Mouse (Mus musculus): ENCODE measurements at regions not wholly inside any gene's neighbourhood (a gene's known extent, or its start where the extent isn't known, plus 50 kb on each side); places are given as distances from the start of the nearest gene placed in this dataset.
"Not testable (repeated sequence)": the region's sequence is repeated elsewhere in the genome, so short reads cannot be mapped to it uniquely, and the experiment has no call there.

DNA sequence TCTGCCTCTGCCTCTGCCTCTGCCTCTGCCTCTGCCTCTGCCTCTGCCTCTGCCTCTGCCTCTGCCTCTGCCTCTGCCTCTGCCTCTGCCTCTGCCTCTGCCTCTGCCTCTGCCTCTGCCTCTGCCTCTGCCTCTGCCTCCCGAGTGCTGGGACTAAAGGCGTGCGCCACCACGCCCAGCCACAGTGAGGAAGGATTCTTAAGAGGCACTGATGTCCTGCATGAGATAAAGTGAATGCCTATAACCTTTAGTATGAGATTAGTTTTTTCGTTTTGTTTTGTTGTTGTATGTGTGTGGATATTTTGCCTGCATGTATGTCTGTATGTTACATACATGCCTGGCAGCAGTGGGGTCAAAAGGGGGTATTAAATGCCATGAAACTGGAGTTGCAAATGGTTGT lies 63.2 kb downstream of the Hlx start:
- 85% methylated on average over 5 of the region's 5 CpGs for WGBS
- not testable (repeated sequence) for ATAC-seq (ENCODE audit: insufficient number of reproducible peaks, insufficient read depth, low FRiP score, low read depth); H3K36me3 ChIP-seq (ENCODE audit: control insufficient read depth, insufficient read depth, low read length); H3K4me3 ChIP-seq (ENCODE audit: low read depth, low read length); H3K4me2 ChIP-seq (replicated peaks; ENCODE audit: low read depth, low read length); H3K4me1 ChIP-seq (ENCODE audit: control insufficient read depth, insufficient read depth, low read length); H3K9ac ChIP-seq (replicated peaks; ENCODE audit: low read depth, low read length); H3K27me3 ChIP-seq (ENCODE audit: control insufficient read depth, insufficient read depth, low read length); H3K9me3 ChIP-seq (ENCODE audit: control insufficient read depth, low read depth, low read length); H3K27ac ChIP-seq (ENCODE audit: low read length)

DNA sequence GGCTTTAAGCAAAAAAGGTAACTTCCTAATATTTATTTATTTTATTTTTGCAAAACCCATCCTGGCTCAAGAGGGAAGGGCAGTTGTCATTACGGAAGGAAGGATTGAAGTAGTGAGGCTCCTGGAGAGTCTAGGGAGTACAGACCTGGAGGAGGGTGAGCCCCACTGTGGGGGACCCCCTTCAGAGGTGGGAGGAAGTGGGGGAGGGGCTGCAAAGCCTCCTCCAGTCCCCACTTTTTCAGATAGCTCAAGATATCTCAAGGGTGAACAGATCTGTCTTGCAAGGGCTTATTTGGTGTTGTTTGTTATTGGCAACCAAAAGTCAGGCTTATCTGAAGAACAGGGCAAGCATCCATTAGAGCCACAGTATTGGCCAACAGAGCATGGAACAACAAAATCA lies 64.0 kb downstream of the Hlx start:
- Histone ChIP-seq H3K4me2 (replicated peaks; ENCODE audit: low read depth, low read length) (no peak overlapping the region), H3K27ac (ENCODE audit: low read length) (no peak overlapping the region), H3K9ac (replicated peaks; ENCODE audit: low read depth, low read length) (no peak overlapping the region), H3K4me3 (ENCODE audit: low read depth, low read length) (no peak overlapping the region), H3K9me3 (ENCODE audit: control insufficient read depth, low read depth, low read length) (no peaks in the 10 kb centered on the region), H3K4me1 (ENCODE audit: control insufficient read depth, insufficient read depth, low read length) (no peaks in the 10 kb centered on the region), H3K27me3 (ENCODE audit: control insufficient read depth, insufficient read depth, low read length) (no peaks in the 10 kb centered on the region), H3K36me3 (ENCODE audit: control insufficient read depth, insufficient read depth, low read length) (no peaks in the 10 kb centered on the region)
- 69% methylated on average over 1 of the region's 1 CpGs for WGBS
- ATAC-seq (ENCODE audit: insufficient number of reproducible peaks, insufficient read depth, low FRiP score, low read depth), result no peak

DNA sequence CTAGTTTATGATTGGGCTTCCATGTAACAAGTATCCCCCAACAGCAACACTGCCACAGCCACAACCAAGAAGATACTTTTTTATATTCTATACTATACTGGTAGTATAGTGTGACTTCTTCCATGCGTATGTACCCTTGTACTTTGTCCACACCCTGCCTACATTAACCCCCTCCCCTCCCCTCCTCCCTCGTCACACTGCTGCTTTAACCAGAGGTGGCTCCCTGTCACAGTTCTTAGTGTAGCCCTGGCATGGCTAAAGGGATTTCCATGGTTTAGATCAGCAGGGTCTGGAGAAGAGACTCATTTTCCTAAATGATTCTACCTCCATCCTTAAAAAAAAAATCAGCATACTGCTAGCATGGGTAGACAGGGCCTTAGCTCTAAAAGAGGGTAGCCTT lies 64.4 kb downstream of the Hlx start:
- no peaks in the 10 kb centered on the region for H3K9me3 ChIP-seq (ENCODE audit: control insufficient read depth, low read depth, low read length)
- no peaks in the 10 kb centered on the region for H3K36me3 ChIP-seq (ENCODE audit: control insufficient read depth, insufficient read depth, low read length)
- H3K4me2 ChIP-seq (replicated peaks; ENCODE audit: low read depth, low read length), result no peak overlapping the region
- H3K9ac ChIP-seq (replicated peaks; ENCODE audit: low read depth, low read length), result no peak overlapping the region
- no peak for ATAC-seq (ENCODE audit: insufficient number of reproducible peaks, insufficient read depth, low FRiP score, low read depth)
- no peaks in the 10 kb centered on the region for H3K27me3 ChIP-seq (ENCODE audit: control insufficient read depth, insufficient read depth, low read length)
- H3K27ac ChIP-seq (ENCODE audit: low read length), result no peak overlapping the region
- H3K4me3 ChIP-seq (ENCODE audit: low read depth, low read length), result no peak overlapping the region
- no peaks in the 10 kb centered on the region; the same call in 1 of the 2 replicates for H3K4me1 ChIP-seq (ENCODE audit: control insufficient read depth, insufficient read depth, low read length)
- WGBS, result 72% methylated on average over 2 of the region's 2 CpGs

DNA sequence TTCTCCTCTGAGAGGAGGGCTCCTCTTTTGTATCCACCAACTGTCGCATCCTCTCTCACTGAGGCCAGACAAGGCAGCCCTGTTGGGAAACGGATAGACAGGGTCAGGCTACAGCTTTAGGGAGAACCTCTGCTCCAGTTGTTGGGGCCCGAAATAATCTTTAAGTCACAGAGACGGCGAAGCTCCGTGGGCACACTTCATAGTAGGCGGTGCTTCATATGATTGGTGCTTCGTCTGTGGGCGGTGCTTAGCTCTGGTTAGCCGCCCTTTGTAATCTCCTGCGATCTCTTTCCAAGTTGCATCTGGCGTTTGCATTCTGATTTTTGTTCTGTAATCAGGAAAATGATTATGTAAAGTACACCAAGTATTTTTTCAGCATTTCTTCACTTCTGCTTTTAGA lies 67.2 kb downstream of the Hlx start:
- ATAC-seq (ENCODE audit: insufficient number of reproducible peaks, insufficient read depth, low FRiP score, low read depth), result no peak
- Histone ChIP-seq H3K27me3 (ENCODE audit: control insufficient read depth, insufficient read depth, low read length) (no peaks in the 10 kb centered on the region), H3K36me3 (ENCODE audit: control insufficient read depth, insufficient read depth, low read length) (no peaks in the 10 kb centered on the region), H3K9ac (replicated peaks; ENCODE audit: low read depth, low read length) (no peak overlapping the region), H3K4me1 (ENCODE audit: control insufficient read depth, insufficient read depth, low read length) (no peaks in the 10 kb centered on the region; the same call in 1 of the 2 replicates), H3K27ac (ENCODE audit: low read length) (no peak overlapping the region), H3K4me3 (ENCODE audit: low read depth, low read length) (no peak overlapping the region), H3K4me2 (replicated peaks; ENCODE audit: low read depth, low read length) (no peak overlapping the region), H3K9me3 (ENCODE audit: control insufficient read depth, low read depth, low read length) (no peaks in the 10 kb centered on the region; the same call in 1 of the 2 replicates)
- WGBS, result 88% methylated on average over 12 of the region's 12 CpGs

DNA sequence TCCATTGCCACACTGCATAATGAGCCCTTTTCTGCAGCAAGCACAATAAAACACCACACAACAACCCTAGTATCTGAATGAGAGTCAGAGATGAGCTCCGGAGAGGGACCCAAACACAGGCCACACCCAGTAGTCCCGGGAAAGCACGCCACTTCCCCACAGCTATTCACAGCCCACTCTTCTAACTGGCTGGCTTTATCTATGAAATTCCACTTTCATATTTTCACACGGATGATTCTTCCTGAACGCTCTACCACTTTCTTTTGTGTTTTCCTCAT lies 68.4 kb downstream of the Hlx start:
- no peak overlapping the region for H3K9ac ChIP-seq (replicated peaks; ENCODE audit: low read depth, low read length)
- H3K4me3 ChIP-seq (ENCODE audit: low read depth, low read length), result no peak overlapping the region
- H3K9me3 ChIP-seq (ENCODE audit: control insufficient read depth, low read depth, low read length), result no peaks in the 10 kb centered on the region; the same call in 1 of the 2 replicates
- H3K4me2 ChIP-seq (replicated peaks; ENCODE audit: low read depth, low read length), result peak overlapping the region; percentile 26; the same call in 1 of the 2 replicates
- no peak for ATAC-seq (ENCODE audit: insufficient number of reproducible peaks, insufficient read depth, low FRiP score, low read depth)
- no peaks in the 10 kb centered on the region for H3K27me3 ChIP-seq (ENCODE audit: control insufficient read depth, insufficient read depth, low read length)
- no peaks in the 10 kb centered on the region; the same call in 1 of the 2 replicates for H3K4me1 ChIP-seq (ENCODE audit: control insufficient read depth, insufficient read depth, low read length)
- H3K36me3 ChIP-seq (ENCODE audit: control insufficient read depth, insufficient read depth, low read length), result no peaks in the 10 kb centered on the region
- H3K27ac ChIP-seq (ENCODE audit: low read length), result no peak overlapping the region
- 35% methylated on average over 5 of the region's 5 CpGs for WGBS

DNA sequence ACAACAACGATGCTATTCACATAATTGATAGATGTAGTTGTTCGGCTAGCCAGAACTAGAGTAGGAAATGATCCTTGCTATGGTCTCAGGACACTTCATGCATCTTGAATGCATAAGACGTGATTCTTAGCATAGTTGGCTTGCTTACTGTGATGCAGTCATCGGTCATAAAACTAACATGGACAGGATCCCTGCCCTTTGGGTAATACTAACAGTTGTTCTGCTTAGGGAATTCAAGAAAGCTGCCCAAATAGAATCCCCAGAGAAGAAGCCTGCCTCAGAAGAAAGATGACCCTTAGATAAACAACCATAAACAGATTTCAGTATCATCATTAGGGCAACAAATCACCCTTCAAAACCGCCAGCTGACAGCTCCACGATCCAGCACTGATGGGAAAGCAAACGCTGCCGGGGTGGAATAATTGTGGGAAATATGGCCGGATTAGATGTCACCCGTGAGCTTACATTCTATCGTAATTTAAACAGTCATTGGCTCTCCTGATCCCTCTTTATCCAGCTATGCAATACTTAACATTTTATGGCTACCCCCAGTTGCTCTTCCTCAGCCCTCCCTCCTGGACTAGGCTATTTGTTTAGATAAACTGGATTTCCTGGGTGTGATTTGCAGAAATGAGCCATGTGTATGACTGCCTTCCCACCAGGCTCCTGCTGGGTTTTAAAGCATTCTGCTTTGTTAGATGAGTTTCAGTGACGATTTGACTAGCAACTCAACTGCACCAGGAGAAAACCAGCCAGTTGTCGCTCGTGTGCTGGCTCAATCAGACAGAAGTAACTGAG lies 68.9 kb downstream of the Hlx start:
- no peaks in the 10 kb centered on the region for H3K36me3 ChIP-seq (ENCODE audit: control insufficient read depth, insufficient read depth, low read length)
- H3K9me3 ChIP-seq (ENCODE audit: control insufficient read depth, low read depth, low read length), result no peaks in the 10 kb centered on the region; the same call in 1 of the 2 replicates
- ATAC-seq (ENCODE audit: insufficient number of reproducible peaks, insufficient read depth, low FRiP score, low read depth), result no peak
- H3K27me3 ChIP-seq (ENCODE audit: control insufficient read depth, insufficient read depth, low read length), result no peaks in the 10 kb centered on the region
- peak overlapping the region; percentile 26 for H3K4me2 ChIP-seq (replicated peaks; ENCODE audit: low read depth, low read length)
- no peak overlapping the region for H3K4me3 ChIP-seq (ENCODE audit: low read depth, low read length)
- H3K27ac ChIP-seq (ENCODE audit: low read length), result no peak overlapping the region
- no peak overlapping the region for H3K9ac ChIP-seq (replicated peaks; ENCODE audit: low read depth, low read length)
- WGBS, result 31% methylated on average over 14 of the region's 14 CpGs
- no peaks in the 10 kb centered on the region; the same call in 1 of the 2 replicates for H3K4me1 ChIP-seq (ENCODE audit: control insufficient read depth, insufficient read depth, low read length)

DNA sequence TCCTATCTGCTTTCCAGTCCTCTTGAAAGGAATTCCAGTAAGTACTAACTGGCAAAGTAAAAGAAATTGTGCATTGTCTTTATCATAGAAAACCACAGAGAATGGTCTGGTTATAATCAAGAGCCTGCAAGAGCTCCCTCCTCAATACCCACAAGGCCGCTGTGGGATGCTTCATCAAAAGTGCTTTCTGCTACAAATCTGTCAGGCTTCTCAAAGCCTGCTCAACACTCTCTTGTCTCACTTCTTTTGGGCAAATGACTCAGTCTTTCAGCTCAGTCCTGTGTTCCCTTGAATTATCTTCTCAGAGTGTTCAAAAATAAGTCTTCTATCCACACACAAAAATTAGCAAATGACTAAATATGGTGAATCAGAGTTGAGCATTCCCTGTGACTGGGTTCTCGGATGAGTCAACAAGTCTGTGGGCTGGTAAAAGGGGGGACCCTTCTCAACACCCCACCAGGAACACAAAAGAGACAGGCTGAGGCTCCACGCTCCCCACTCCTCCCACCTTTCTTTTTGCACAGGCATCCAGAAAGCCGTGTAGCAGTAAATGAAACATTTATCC lies 81.8 kb downstream of the Hlx start:
- H3K9ac ChIP-seq (replicated peaks; ENCODE audit: low read depth, low read length), result no peak overlapping the region
- H3K4me3 ChIP-seq (ENCODE audit: low read depth, low read length), result no peak overlapping the region
- H3K27me3 ChIP-seq (ENCODE audit: control insufficient read depth, insufficient read depth, low read length), result no peaks in the 10 kb centered on the region
- H3K27ac ChIP-seq (ENCODE audit: low read length), result no peak overlapping the region
- no peak for ATAC-seq (ENCODE audit: insufficient number of reproducible peaks, insufficient read depth, low FRiP score, low read depth)
- WGBS, result 77% methylated on average over 4 of the region's 4 CpGs
- H3K36me3 ChIP-seq (ENCODE audit: control insufficient read depth, insufficient read depth, low read length), result no peaks in the 10 kb centered on the region
- H3K4me1 ChIP-seq (ENCODE audit: control insufficient read depth, insufficient read depth, low read length), result no peaks in the 10 kb centered on the region
- H3K4me2 ChIP-seq (replicated peaks; ENCODE audit: low read depth, low read length), result no peak overlapping the region
- peaks cover 6% of the 10 kb centered on the region; the same call in 1 of the 2 replicates for H3K9me3 ChIP-seq (ENCODE audit: control insufficient read depth, low read depth, low read length)

DNA sequence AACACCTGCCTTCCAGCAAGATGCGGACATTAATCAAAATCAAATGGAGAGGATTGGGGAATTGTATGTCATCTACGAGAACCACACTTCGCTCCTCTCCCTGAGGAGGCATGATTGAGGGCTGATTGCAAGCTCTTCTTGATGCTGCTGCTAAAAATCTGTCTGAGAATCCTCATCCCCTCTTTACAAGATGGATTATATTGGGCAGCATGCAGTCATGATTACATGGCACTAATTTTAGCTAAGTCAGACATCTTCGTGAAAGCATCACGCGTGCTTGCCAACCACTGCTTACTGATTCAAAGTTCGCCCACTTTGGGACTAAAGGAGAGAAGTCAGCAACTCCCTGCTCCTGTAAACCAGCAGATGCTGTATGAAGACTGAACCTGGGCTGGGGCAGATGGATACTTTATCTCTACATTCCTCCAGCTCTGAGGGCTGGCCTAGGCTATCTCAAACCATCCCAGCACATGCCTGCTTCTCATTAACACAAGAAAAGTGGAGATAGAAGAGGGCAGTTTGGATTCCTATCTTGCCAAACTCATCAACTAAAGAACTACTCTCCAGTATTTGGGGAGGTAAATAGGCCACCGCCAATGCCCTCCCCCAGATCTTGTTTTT lies 84.4 kb downstream of the Hlx start:
- H3K36me3 ChIP-seq (ENCODE audit: control insufficient read depth, insufficient read depth, low read length), result no peaks in the 10 kb centered on the region
- H3K27ac ChIP-seq (ENCODE audit: low read length), result no peak overlapping the region
- ATAC-seq (ENCODE audit: insufficient number of reproducible peaks, insufficient read depth, low FRiP score, low read depth), result no peak
- H3K27me3 ChIP-seq (ENCODE audit: control insufficient read depth, insufficient read depth, low read length), result no peaks in the 10 kb centered on the region
- no peak overlapping the region for H3K4me3 ChIP-seq (ENCODE audit: low read depth, low read length)
- H3K4me1 ChIP-seq (ENCODE audit: control insufficient read depth, insufficient read depth, low read length), result peaks cover 7% of the 10 kb centered on the region; the same call in 1 of the 2 replicates
- H3K4me2 ChIP-seq (replicated peaks; ENCODE audit: low read depth, low read length), result no peak overlapping the region
- H3K9me3 ChIP-seq (ENCODE audit: control insufficient read depth, low read depth, low read length), result peaks cover 6% of the 10 kb centered on the region; the same call in 1 of the 2 replicates
- no peak overlapping the region for H3K9ac ChIP-seq (replicated peaks; ENCODE audit: low read depth, low read length)
- WGBS, result 88% methylated on average over 8 of the region's 8 CpGs
